Mouse (Mus musculus): Measurements from ENCODE around the gene Mthfsd.

Gene Mthfsd

DNA sequence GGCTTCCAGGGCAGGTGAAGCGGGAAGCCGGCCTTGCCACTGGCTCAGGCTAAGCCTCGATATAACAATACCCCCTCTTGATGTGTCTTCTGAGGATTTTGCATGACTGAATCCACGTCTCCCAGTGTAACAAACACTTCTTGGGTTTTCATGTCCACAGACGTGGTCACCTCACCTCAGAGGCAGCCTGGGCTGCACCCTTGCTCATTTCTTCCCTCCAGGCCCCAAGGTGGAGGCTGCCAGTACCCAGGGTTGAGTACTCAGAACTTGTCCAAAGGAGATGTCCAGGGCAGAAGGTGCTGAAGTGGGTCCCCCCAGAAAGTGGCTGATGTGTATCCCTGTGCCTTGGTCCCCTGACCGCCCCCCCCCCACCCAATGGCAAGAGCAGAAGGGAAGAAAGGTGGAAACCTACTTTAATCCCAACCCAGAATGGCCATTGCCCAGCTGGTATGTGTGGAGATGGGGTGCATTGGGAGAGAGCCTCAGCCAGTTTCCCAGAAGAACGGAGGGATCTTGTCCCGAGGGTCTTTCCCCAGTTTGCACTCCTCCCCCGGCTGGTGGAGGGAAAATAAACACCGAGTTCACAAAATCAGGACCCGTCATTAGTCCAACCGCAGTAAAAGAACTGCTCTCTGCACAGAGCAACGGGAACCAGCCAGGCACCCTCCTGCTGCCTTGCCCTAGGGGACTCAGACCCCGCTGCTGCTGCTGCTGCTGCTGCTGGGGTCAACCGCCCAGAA lies 33.9 kb downstream of the Mthfsd start:
- DNase-seq (ENCODE audit: extremely low read depth, low read depth, low spot score), result no peak

DNA sequence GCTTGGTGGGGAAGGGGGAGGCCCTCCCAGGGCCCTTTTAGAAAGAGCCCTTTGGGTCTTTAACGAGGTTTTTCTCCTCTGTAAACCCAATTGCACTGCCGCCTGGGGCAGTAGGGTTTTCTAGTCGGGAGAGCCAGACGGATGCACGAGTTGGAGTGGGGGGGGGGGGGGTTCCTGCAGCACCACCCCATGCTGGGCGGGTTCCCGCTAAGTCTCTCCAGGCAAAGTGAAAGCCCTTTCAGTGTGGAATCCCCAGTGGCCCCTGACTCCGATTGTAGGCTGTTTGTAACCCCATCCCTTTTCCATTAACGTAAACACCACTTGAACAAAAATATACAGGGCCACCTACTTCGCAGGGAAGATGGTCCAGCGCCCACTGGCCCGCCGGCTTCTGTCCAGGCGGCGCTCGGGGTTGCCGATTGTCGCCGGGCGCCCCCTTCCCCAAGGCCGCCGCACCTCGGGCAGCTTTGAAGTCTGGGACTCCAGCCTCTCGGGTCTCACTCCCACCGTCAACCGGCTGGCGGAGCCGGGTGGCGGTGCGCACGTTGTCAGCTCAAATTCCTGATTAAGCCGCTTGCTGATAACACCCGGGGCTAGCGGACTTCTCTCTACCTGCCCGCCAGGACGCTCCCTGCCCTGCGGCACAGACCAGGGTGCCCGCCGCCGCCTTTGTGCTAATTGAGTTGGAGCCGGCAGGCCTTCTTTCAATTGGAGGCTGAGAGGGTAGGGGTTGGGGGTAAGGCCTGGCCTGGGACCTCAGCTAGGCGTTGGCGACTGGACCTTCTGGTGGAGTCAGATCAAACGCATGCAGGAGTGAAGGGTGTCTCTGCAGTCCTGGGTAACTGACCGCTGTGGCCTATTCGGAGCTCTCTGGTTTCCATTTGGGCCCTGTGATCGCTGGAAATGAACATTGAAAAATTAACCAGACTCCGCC lies 34.8 kb downstream of the Mthfsd start:
- DNase-seq (ENCODE audit: extremely low read depth, low read depth, low spot score), result no peak

- no peak for DNase-seq (ENCODE audit: extremely low read depth, low read depth, low spot score)
These were observed 35.6 kb downstream of the Mthfsd start for GRCm38 (mm10) chr8:121072406-121073130.

- DNase-seq (ENCODE audit: extremely low read depth, low read depth, low spot score), result no peak
These were observed 36.7 kb downstream of the Mthfsd start for GRCm38 (mm10) chr8:121071454-121071853.

DNA sequence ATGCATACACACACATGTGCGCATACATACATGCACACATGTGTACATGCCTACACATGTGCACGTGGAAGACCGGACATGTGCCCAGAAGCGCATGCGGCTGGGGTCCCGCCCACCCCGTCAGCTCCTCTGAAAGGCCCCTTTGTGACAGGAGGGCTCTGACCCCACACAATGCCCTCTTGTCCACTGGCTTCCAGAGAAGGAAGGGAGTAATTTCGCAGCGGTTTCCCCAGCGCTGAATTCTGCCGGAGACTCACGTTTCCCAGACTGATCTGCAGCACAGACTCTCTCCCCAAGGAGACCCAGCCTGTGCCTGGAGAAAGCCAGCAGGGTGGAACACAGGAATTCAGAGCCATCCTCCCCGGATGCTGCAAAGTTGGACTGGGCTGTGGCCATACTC lies 44.5 kb downstream of the Mthfsd start:
- no peak for DNase-seq (ENCODE audit: extremely low read depth, low read depth, low spot score)

- DNase-seq (ENCODE audit: extremely low read depth, low read depth, low spot score), result no peak
These were observed 45.7 kb downstream of the Mthfsd start for GRCm38 (mm10) chr8:121062521-121062920.

DNA sequence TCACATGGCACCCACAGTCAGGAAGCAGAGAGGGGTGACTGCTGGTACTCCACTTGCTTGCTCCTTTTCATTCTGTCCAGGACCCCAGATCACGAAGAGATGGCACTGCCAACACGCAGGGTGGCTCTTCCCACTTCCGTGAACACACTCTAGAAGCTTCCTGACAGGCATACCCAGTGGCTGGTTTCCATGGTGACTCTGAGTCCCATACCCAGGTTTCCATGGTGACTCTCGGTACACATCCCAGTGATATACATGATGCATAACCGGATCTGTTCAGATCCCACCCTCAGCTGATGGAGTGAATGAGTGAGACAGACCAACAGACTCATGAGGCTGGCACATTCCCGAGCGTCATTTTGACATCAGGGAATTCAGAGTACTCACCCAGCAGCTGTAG lies 49.1 kb downstream of the Mthfsd start:
- no peak for DNase-seq (ENCODE audit: extremely low read depth, low read depth, low spot score)

DNA sequence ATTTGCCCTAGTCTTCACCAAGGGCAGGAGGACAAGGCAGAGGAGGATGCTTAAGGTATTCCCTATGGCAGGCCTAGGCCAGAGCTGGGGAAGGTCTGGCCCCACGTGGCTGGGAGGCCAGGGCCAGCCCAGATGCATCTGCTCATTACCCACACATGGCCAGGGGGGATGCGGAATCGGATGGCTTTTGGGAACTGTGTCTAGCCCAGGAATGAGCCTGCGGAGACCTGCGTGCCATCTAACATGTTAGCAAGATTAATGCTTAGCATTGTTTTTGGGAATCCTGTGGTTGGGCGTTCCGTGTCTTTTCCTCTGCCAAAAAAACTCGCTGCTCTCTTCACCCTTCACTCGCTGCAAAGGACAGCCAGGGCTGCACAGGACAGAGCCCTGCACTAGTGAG lies 50.1 kb downstream of the Mthfsd start:
- DNase-seq (ENCODE audit: extremely low read depth, low read depth, low spot score), result no peak

DNA sequence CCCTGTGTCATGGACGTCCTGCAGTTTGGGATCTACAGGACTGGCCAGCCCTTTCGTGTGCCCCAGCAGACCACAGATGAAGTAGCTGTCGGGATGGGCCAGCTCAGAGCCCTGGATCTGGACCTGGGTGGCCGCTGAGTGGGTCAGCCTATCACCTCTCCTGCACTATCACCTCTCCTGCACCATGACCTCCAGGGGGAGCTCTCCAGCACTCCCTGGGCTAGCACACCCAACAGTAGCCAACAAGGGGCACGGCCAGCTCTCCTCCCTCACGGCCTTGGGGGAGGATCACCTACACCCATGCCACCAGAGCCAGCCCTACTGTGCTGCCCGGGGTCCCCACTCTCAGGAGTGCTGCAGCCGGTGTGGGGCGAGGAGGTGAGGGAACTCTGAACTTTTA lies 60.8 kb downstream of the Mthfsd start:
- no peak for DNase-seq (ENCODE audit: extremely low read depth, low read depth, low spot score)

- no peak for DNase-seq (ENCODE audit: extremely low read depth, low read depth, low spot score)
These were observed 64.3 kb downstream of the Mthfsd start for GRCm38 (mm10) chr8:121043719-121044440.

Data from fat pad, adult 2 months (tissue).